Mouse (Mus musculus): ENCODE data around the gene Alpi.

Alpi gene

GRCm38 (mm10) chr1:87059042-87059665 lies 42.3 kb downstream of the Alpi start:
- DNase-seq (ENCODE audit: low read depth, low spot score) = no peak

- DNase-seq (ENCODE audit: low read depth, low spot score) = no peak
Measured at GRCm38 (mm10) chr1:87057075-87057474, 44.3 kb downstream of the Alpi start.

GRCm38 (mm10) chr1:87051369-87051768 lies 50.0 kb downstream of the Alpi start:
- DNase-seq (ENCODE audit: low read depth, low spot score) = no peak

GRCm38 (mm10) chr1:87050700-87051099 lies 50.7 kb downstream of the Alpi start:
- DNase-seq (ENCODE audit: low read depth, low spot score) = no peak

GRCm38 (mm10) chr1:87050072-87050471 lies 51.3 kb downstream of the Alpi start:
- no peak for DNase-seq (ENCODE audit: low read depth, low spot score)

Data from CD4-positive, CD25-positive, alpha-beta regulatory T cell, adult 2 months (primary cell).